Mouse (Mus musculus) intestine, embryonic 16.5 days (tissue): ENCODE measurements around the gene Sars2. TPM values are rescaled to one million over a fixed set of nuclear protein-coding genes. Genes with fewer than 3 reads are reported as not detected.

Experiments
- ATAC-seq: fragments of 200-750 bp; cut with Nextera tagmentation; 2 replicates; pipeline ENCODE4 v1.8.0; 2017; ENCODE audit warnings: moderate TSS enrichment, moderate library complexity
- H3K27ac ChIP-seq: fragments of 300-500 bp; sonication (generic); 2 replicates; pipeline ENCODE4 v1.5.1; 2014; ENCODE audit warnings: mild to moderate bottlenecking, low read length
- H3K27me3 ChIP-seq: fragments of 300-500 bp; sonication (generic); replicated peaks from 2 replicates; pipeline ENCODE4 v1.6.1; 2014; ENCODE audit warnings: low read length, control low read depth, mixed read lengths; ENCODE audit not compliant: control insufficient read depth, insufficient read depth
- H3K36me3 ChIP-seq: fragments of 300-500 bp; sonication (generic); 2 replicates; pipeline ENCODE4 v1.6.1; 2014; ENCODE audit warnings: low read length, control low read depth; ENCODE audit not compliant: control insufficient read depth, insufficient read depth
- H3K4me1 ChIP-seq: fragments of 300-500 bp; sonication (generic); 2 replicates; pipeline ENCODE4 v1.6.1; 2014; ENCODE audit warnings: low read length, control low read depth, mixed read lengths; ENCODE audit not compliant: control insufficient read depth, insufficient read depth
- H3K4me2 ChIP-seq: fragments of 300-500 bp; sonication (generic); 2 replicates; pipeline ENCODE4 v1.6.1; 2014; ENCODE audit warnings: low read depth, low read length, control low read depth
- H3K4me3 ChIP-seq: fragments of 300-500 bp; sonication (generic); 2 replicates; pipeline ENCODE4 v1.5.1; 2014; ENCODE audit warnings: mild to moderate bottlenecking, low read length
- H3K9ac ChIP-seq: fragments of 300-500 bp; sonication (generic); 2 replicates; pipeline ENCODE4 v1.6.1; 2014; ENCODE audit warnings: low read depth, low read length
- H3K9me3 ChIP-seq: fragments of 300-500 bp; sonication (generic); 2 replicates; pipeline ENCODE4 v1.6.1; 2016; ENCODE audit warnings: low read length, control low read depth; ENCODE audit not compliant: control insufficient read depth
- WGBS: fragments of 180-500 bp; shearing (Covaris S2); extraction: QIAGEN DNeasy Blood & Tissue Kit; methylation state at CpG from one replicate; pipeline ENCODE4 v1.1.7; 2014; 5-methylcytosine and 5-hydroxymethylcytosine counted together
- polyA plus RNA-seq: library from polyadenylated mRNA; unstranded; fragments of >200 nt; fragmentation: Nextera tagmentation; extraction: Ambion mirVana; gene quantifications from 2 replicates; pipeline ENCODE4 v1.2.1, GENCODE M21; 2015

The Sars2 gene
- polyA plus RNA-seq, 1 experiment from 2014 or later: 28.0 TPM

- H3K4me2 ChIP-seq: peak overlapping the region; percentile 61
- peaks cover 4% of the 10 kb centered on the region; the same call in 1 of the 2 replicates for H3K36me3 ChIP-seq
- peak overlapping the region; percentile 80 for H3K9ac ChIP-seq
- WGBS: 30% methylated on average over 9 of the region's 9 CpGs
- H3K4me1 ChIP-seq: peaks cover 2% of the 10 kb centered on the region; the same call in 1 of the 2 replicates
- no peaks in the 10 kb centered on the region for H3K9me3 ChIP-seq
- peak overlapping the region; percentile 53 for H3K4me3 ChIP-seq
- H3K27ac ChIP-seq: peak overlapping the region; percentile 18; the same call in 1 of the 2 replicates
- no peaks in the 10 kb centered on the region for H3K27me3 ChIP-seq
- ATAC-seq: no peak
These were observed 843 bp upstream of the Sars2 start for GRCm38 (mm10) chr7:28740949-28741348.

GRCm38 (mm10) chr7:28741368-28741708 is 454 bp upstream of the Sars2 start:
- ATAC-seq: peak; percentile 27
- Histone ChIP-seq H3K36me3 (peaks cover 4% of the 10 kb centered on the region; the same call in 1 of the 2 replicates), H3K9me3 (no peaks in the 10 kb centered on the region), H3K27ac (peak overlapping the region; percentile 18), H3K9ac (peak overlapping the region; percentile 80), H3K4me3 (peak overlapping the region; percentile 53), H3K4me1 (peaks cover 2% of the 10 kb centered on the region; the same call in 1 of the 2 replicates), H3K27me3 (no peaks in the 10 kb centered on the region), H3K4me2 (peak overlapping the region; percentile 61)
- under 1% methylated on average over 13 of the region's 13 CpGs for WGBS

- Histone ChIP-seq H3K4me1 (no peaks in the 10 kb centered on the region), H3K9me3 (no peaks in the 10 kb centered on the region)
- WGBS: 90% methylated on average over 7 of the region's 7 CpGs
These were observed 8.1 kb downstream of the Sars2 start for GRCm38 (mm10) chr7:28749935-28750334.

GRCm38 (mm10) chr7:28756079-28756478 is 14.3 kb downstream of the Sars2 start, which contains the start of gene Ccer2:
Gene Ccer2 (plus strand): TSS chr7:28756174.
- 2% methylated on average over 17 of the region's 17 CpGs for WGBS
- H3K4me3 ChIP-seq: no peak within 1 kb of the TSS

More at GRCm38 (mm10) chr7:28749935-28750334, 8.1 kb downstream of the Sars2 start:
- no peak overlapping the region for H3K9ac ChIP-seq
- H3K4me2 ChIP-seq: no peak overlapping the region
- no peak overlapping the region for H3K4me3 ChIP-seq
- H3K36me3 ChIP-seq: no peaks in the 10 kb centered on the region
- H3K27ac ChIP-seq: no peak overlapping the region
- no peak for ATAC-seq
- H3K27me3 ChIP-seq: no peaks in the 10 kb centered on the region

GRCm38 (mm10) chr7:28758623-28759022 is 16.8 kb downstream of the Sars2 start:
- Histone ChIP-seq H3K4me2 (no peak overlapping the region), H3K9me3 (no peaks in the 10 kb centered on the region), H3K4me1 (peaks cover 3% of the 10 kb centered on the region; the same call in 1 of the 2 replicates), H3K27ac (no peak overlapping the region), H3K4me3 (no peak overlapping the region), H3K27me3 (peaks cover 7% of the 10 kb centered on the region), H3K36me3 (peaks cover 21% of the 10 kb centered on the region), H3K9ac (no peak overlapping the region)
- WGBS: 85% methylated on average over 13 of the region's 13 CpGs
- ATAC-seq: no peak

More at GRCm38 (mm10) chr7:28756079-28756478, 14.3 kb downstream of the Sars2 start, which contains the start of gene Ccer2:
- Histone ChIP-seq H3K36me3 (peaks cover 17% of the 10 kb centered on the region), H3K9ac (no peak within 1 kb of the TSS), H3K4me1 (peaks cover 3% of the 10 kb centered on the region; the same call in 1 of the 2 replicates), H3K4me2 (0 out of 2 replicates have a peak within 1 kb of the TSS, but pooled peaks have one; percentile 12), H3K9me3 (no peaks in the 10 kb centered on the region), H3K27ac (no peak within 1 kb of the TSS), H3K27me3 (peaks cover 7% of the 10 kb centered on the region)
- no peak for ATAC-seq

GRCm38 (mm10) chr7:28761907-28762306 is 20.1 kb downstream of the Sars2 start:
- 87% methylated on average over 9 of the region's 9 CpGs for WGBS
- H3K27ac ChIP-seq: no peak overlapping the region

GRCm38 (mm10) chr7:28765211-28765610 is 23.4 kb downstream of the Sars2 start:
- Histone ChIP-seq H3K4me1 (peaks cover 17% of the 10 kb centered on the region), H3K9me3 (no peaks in the 10 kb centered on the region), H3K36me3 (peaks cover 12% of the 10 kb centered on the region; the same call in 1 of the 2 replicates), H3K9ac (peak overlapping the region; percentile 74), H3K27me3 (no peaks in the 10 kb centered on the region), H3K27ac (no peak overlapping the region), H3K4me2 (peak overlapping the region; percentile 58), H3K4me3 (peak overlapping the region; percentile 93; the same call in 1 of the 2 replicates)
- WGBS: 78% methylated on average over 6 of the region's 6 CpGs
- no peak for ATAC-seq

More at GRCm38 (mm10) chr7:28761907-28762306, 20.1 kb downstream of the Sars2 start:
- Histone ChIP-seq H3K4me3 (no peak overlapping the region), H3K27me3 (no peaks in the 10 kb centered on the region), H3K36me3 (peaks cover 21% of the 10 kb centered on the region), H3K4me2 (no peak overlapping the region), H3K9me3 (no peaks in the 10 kb centered on the region), H3K9ac (no peak overlapping the region), H3K4me1 (peaks cover 10% of the 10 kb centered on the region)
- ATAC-seq: no peak

- under 1% methylated on average over 45 of the region's 45 CpGs for WGBS
These were observed 24.5 kb downstream of the Sars2 start, which contains the start of gene Sirt2 for GRCm38 (mm10) chr7:28766173-28766879. Gene Sirt2 (plus strand): TSS chr7:28766735.

GRCm38 (mm10) chr7:28766910-28767309 is 25.1 kb downstream of the Sars2 start:
- peaks cover 17% of the 10 kb centered on the region for H3K4me1 ChIP-seq
- no peaks in the 10 kb centered on the region for H3K9me3 ChIP-seq
- WGBS: 4% methylated on average over 14 of the region's 14 CpGs
- H3K36me3 ChIP-seq: no peaks in the 10 kb centered on the region
- no peaks in the 10 kb centered on the region for H3K27me3 ChIP-seq
- 0 out of 2 replicates have a peak, but pooled peaks have one; percentile 2 for ATAC-seq
- H3K4me2 ChIP-seq: peak overlapping the region; percentile 67
- H3K4me3 ChIP-seq: peak overlapping the region; percentile 93
- no peak overlapping the region for H3K27ac ChIP-seq
- H3K9ac ChIP-seq: peak overlapping the region; percentile 80

More at GRCm38 (mm10) chr7:28766173-28766879, 24.5 kb downstream of the Sars2 start, which contains the start of gene Sirt2:
- H3K4me3 ChIP-seq: peak within 1 kb of the TSS; percentile 93
- peaks cover 2% of the 10 kb centered on the region; the same call in 1 of the 2 replicates for H3K36me3 ChIP-seq
- H3K4me1 ChIP-seq: peaks cover 17% of the 10 kb centered on the region
- no peak within 1 kb of the TSS for H3K27ac ChIP-seq
- H3K27me3 ChIP-seq: no peaks in the 10 kb centered on the region
- peak within 1 kb of the TSS; percentile 67 for H3K4me2 ChIP-seq
- H3K9ac ChIP-seq: peak within 1 kb of the TSS; percentile 80
- ATAC-seq: peak; percentile 99
- no peaks in the 10 kb centered on the region for H3K9me3 ChIP-seq
